Mouse (Mus musculus) kidney, adult 2 months (tissue): ENCODE data around the gene Elf4. TPM values are rescaled to one million over a fixed set of nuclear protein-coding genes. Genes with fewer than 3 reads are reported as not detected.

Experiments used
- DNase-seq: peaks from one replicate; pipeline ENCODE4 v3.0.0; 2021
- H3K27ac ChIP-seq: fragments of 200-500 bp; 2 replicates; pipeline ENCODE4 v1.5.1; 2012; ENCODE audit warnings: low read depth, low read length, control low read depth, inconsistent platforms; ENCODE audit not compliant: insufficient read depth
- H3K27me3 ChIP-seq: fragments of 200-500 bp; replicated peaks from 2 replicates; pipeline ENCODE4 v1.6.1; 2012; ENCODE audit warnings: mild to moderate bottlenecking, moderate library complexity, low read length, inconsistent platforms; ENCODE audit not compliant: control insufficient read depth, insufficient read depth
- H3K36me3 ChIP-seq: fragments of 200-500 bp; 2 replicates; pipeline ENCODE4 v1.6.1; 2012; ENCODE audit warnings: mild to moderate bottlenecking, moderate library complexity, low read length, inconsistent platforms; ENCODE audit not compliant: control insufficient read depth, insufficient read depth
- H3K4me1 ChIP-seq: fragments of 200-500 bp; 2 replicates; pipeline ENCODE4 v1.6.1; 2011; ENCODE audit warnings: low read length; ENCODE audit not compliant: control insufficient read depth, insufficient read depth
- H3K4me3 ChIP-seq: fragments of 200-500 bp; 2 replicates; pipeline ENCODE4 v1.5.1; 2011; ENCODE audit warnings: mild to moderate bottlenecking, low read depth, low read length, control low read depth; ENCODE audit not compliant: insufficient read depth
- CTCF ChIP-seq: fragments of 200-500 bp; conservative IDR thresholded peaks from 2 replicates; pipeline ENCODE4 v1.5.1; 2011; ENCODE audit warnings: low read depth, mild to moderate bottlenecking, control low read depth, low read length, moderate library complexity, mixed read lengths; ENCODE audit not compliant: insufficient read depth, insufficient read length
- POLR2A ChIP-seq: fragments of 200-500 bp; IDR thresholded peaks from one replicate; pipeline ENCODE4 v1.6.1; 2011; ENCODE audit warnings: low read depth, low read length, control low read depth
- WGBS: fragments of 180-500 bp; shearing (Covaris S2); methylation state at CpG from one replicate; pipeline ENCODE4 v1.1.7; 2018; 5-methylcytosine and 5-hydroxymethylcytosine counted together
- polyA plus RNA-seq: library from polyadenylated mRNA; depleted of rRNA; stranded (reverse); fragments of >200 nt; gene quantifications from 2 replicates; pipeline ENCODE4 v1.2.3, GENCODE M21; 2012; rRNA removed

Gene Elf4
- polyA plus RNA-seq, 1 experiment, result 5.3 TPM

DNA sequence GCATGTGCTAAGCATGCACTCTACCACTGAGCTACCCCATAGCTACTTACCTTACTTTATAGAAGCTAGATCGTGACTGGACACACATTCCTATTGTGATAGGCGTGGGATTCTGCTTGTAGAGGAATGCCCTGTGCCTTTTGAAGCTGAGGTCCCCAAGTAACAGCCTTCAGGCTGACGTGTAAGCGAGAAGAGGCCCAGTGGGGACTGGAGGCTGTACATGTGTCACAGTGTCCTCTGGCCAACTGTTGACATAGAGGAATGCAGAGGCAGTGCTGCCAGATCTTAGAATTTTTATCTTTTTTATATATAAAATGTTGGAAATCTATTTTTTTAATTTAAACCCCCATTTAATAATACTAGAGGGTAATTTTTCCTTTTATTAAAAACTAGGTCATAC, 62.9 kb downstream of the Elf4 start:
- H3K36me3 ChIP-seq, result no peaks in the 10 kb centered on the region
- H3K27me3 ChIP-seq, result no peaks in the 10 kb centered on the region
- no peak for DNase-seq
- no peaks in the 10 kb centered on the region for H3K4me1 ChIP-seq
- H3K27ac ChIP-seq, result no peak overlapping the region
- TF ChIP-seq POLR2A, result no peak
- TF ChIP-seq CTCF, result no peak
- 85% methylated on average over 4 of the region's 4 CpGs for WGBS
- no peak overlapping the region for H3K4me3 ChIP-seq

- 89% methylated on average over 6 of the region's 6 CpGs for WGBS
- TF ChIP-seq POLR2A (no peak), CTCF (no peak)
Observed at GRCm38 (mm10) chrX:48389380-48389779, 73.6 kb downstream of the Elf4 start.

GRCm38 (mm10) chrX:48385927-48386326, 77.0 kb downstream of the Elf4 start:
- no peaks in the 10 kb centered on the region; the same call in 1 of the 2 replicates for H3K36me3 ChIP-seq
- WGBS, result 55% methylated on average over 4 of the region's 4 CpGs
- no peak for DNase-seq
- no peaks in the 10 kb centered on the region for H3K27me3 ChIP-seq
- no peak overlapping the region for H3K27ac ChIP-seq
- TF ChIP-seq POLR2A, result no peak
- no peak for TF ChIP-seq CTCF
- H3K4me3 ChIP-seq, result no peak overlapping the region
- H3K4me1 ChIP-seq, result no peaks in the 10 kb centered on the region

More at GRCm38 (mm10) chrX:48389380-48389779, 73.6 kb downstream of the Elf4 start:
- H3K27me3 ChIP-seq, result no peaks in the 10 kb centered on the region
- H3K4me3 ChIP-seq, result no peak overlapping the region
- no peak overlapping the region for H3K27ac ChIP-seq
- H3K36me3 ChIP-seq, result no peaks in the 10 kb centered on the region; the same call in 1 of the 2 replicates
- H3K4me1 ChIP-seq, result no peaks in the 10 kb centered on the region
- DNase-seq, result no peak

DNA sequence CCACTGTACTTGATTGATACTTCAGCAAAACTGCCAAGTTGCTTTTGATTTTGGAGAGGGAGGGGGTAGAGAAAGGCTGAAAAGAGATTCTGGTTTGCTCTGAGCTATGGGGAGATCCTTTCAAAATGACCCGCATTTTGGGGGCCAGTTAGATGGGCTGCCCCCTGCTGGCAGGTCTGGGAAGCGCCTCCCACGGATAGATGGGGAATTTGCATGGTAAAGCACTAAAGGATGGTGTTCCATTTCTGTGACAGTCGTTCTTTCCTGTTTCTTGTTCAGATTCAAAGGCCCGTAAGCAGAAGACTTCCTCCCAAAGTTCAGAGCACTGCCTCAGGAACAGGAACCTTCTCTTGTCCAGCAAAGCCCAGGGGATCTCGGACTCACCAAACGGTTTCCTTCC, 79.3 kb downstream of the Elf4 start:
- TF ChIP-seq POLR2A, result no peak
- TF ChIP-seq CTCF, result peak; percentile 58
- Histone ChIP-seq H3K36me3 (no peaks in the 10 kb centered on the region; the same call in 1 of the 2 replicates), H3K4me3 (no peak overlapping the region), H3K27ac (no peak overlapping the region), H3K4me1 (no peaks in the 10 kb centered on the region), H3K27me3 (no peaks in the 10 kb centered on the region)
- 31% methylated on average over 7 of the region's 7 CpGs for WGBS
- peak; percentile 51 for DNase-seq

GRCm38 (mm10) chrX:48367841-48368240, 95.1 kb downstream of the Elf4 start:
- H3K27ac ChIP-seq, result no peak overlapping the region
- 97% methylated on average over 9 of the region's 9 CpGs for WGBS

GRCm38 (mm10) chrX:48365836-48366577, 96.9 kb downstream of the Elf4 start:
- no peaks in the 10 kb centered on the region for H3K27me3 ChIP-seq
- TF ChIP-seq CTCF (no peak), POLR2A (no peak)
- no peak overlapping the region for H3K27ac ChIP-seq
- H3K4me3 ChIP-seq, result no peak overlapping the region
- H3K4me1 ChIP-seq, result no peaks in the 10 kb centered on the region
- no peak for DNase-seq
- 58% methylated on average over 15 of the region's 15 CpGs for WGBS
- H3K36me3 ChIP-seq, result no peaks in the 10 kb centered on the region

More at GRCm38 (mm10) chrX:48367841-48368240, 95.1 kb downstream of the Elf4 start:
- H3K4me3 ChIP-seq, result no peak overlapping the region
- H3K36me3 ChIP-seq, result no peaks in the 10 kb centered on the region
- no peaks in the 10 kb centered on the region for H3K4me1 ChIP-seq
- no peak for DNase-seq
- TF ChIP-seq POLR2A, result no peak
- TF ChIP-seq CTCF, result no peak
- no peaks in the 10 kb centered on the region for H3K27me3 ChIP-seq

Other genes starting within 250 kb of the Elf4 start
- gene Utp14a, start 206.3 kb downstream of the Elf4 start, polyA plus RNA-seq, result 1.6 and 2.4 TPM in 2 replicates
- gene Bcorl1, start 121.8 kb downstream of the Elf4 start, polyA plus RNA-seq, result 3.5 and 3.8 TPM in 2 replicates
- gene Aifm1, start 50.4 kb upstream of the Elf4 start, polyA plus RNA-seq, result 49.5 and 69.9 TPM in 2 replicates
- gene Rab33a, start 56.2 kb upstream of the Elf4 start, polyA plus RNA-seq, result 0.19 and 0.43 TPM in 2 replicates
- gene Zfp280c, start 131.4 kb upstream of the Elf4 start, polyA plus RNA-seq, result 2.0 and 2.5 TPM in 2 replicates
- gene Slc25a14, start 160.3 kb upstream of the Elf4 start, polyA plus RNA-seq, result 3.9 and 5.0 TPM in 2 replicates
- gene Gpr119, start 211.3 kb upstream of the Elf4 start, polyA plus RNA-seq, result not detected in 2 replicates
- gene Rbmx2, start 231.9 kb upstream of the Elf4 start, polyA plus RNA-seq, result 0.95 and 1.3 TPM in 2 replicates